Mouse (Mus musculus) CH12.LX (cell line): ENCODE measurements around the gene Ell3.

Source experiments
- BHLHE40 ChIP-seq: IDR thresholded peaks from 2 replicates; pipeline ENCODE4 v1.6.1; 2011; ENCODE audit warnings: mild to moderate bottlenecking, low read depth, low read length, improper control_type of control experiment
- CTCF ChIP-seq, 2 experiments: IDR thresholded peaks in 1 of 2; conservative IDR thresholded peaks in 1 of 2; 2 replicates each; pipeline ENCODE4 v1.5.1; 2011 to 2012; ENCODE audit warnings: low read depth in 2 of 2, low read length in 2 of 2, improper control_type of control experiment in 1 of 2, inconsistent platforms in 1 of 2, mild to moderate bottlenecking in 1 of 2, moderate library complexity in 1 of 2
- EP300 ChIP-seq: IDR thresholded peaks from 2 replicates; pipeline ENCODE4 v1.6.1; 2011; ENCODE audit warnings: low read length, improper control_type of control experiment
- ETS1 ChIP-seq: conservative IDR thresholded peaks from 2 replicates; pipeline ENCODE4 v1.6.1; 2012; ENCODE audit warnings: low read depth, mild to moderate bottlenecking, inconsistent platforms, low read length, improper control_type of control experiment, moderate library complexity
- IRF4 ChIP-seq: IDR thresholded peaks from 2 replicates; pipeline ENCODE4 v1.6.1; 2014; ENCODE audit warnings: low read depth, mild to moderate bottlenecking, inconsistent platforms, low read length, improper control_type of control experiment
- MXI1 ChIP-seq: IDR thresholded peaks from 2 replicates; pipeline ENCODE4 v1.6.1; 2011; ENCODE audit warnings: mild to moderate bottlenecking, low read depth, low read length, improper control_type of control experiment
- POLR2A ChIP-seq: IDR thresholded peaks from 2 replicates; pipeline ENCODE4 v1.6.1; 2011; ENCODE audit warnings: low read depth, mild to moderate bottlenecking, improper control_type of control experiment, low read length
- POLR2AphosphoS2 ChIP-seq: IDR thresholded peaks from 2 replicates; pipeline ENCODE4 v1.6.1; 2011; ENCODE audit warnings: low read depth, low read length, improper control_type of control experiment
- SIN3A ChIP-seq: IDR thresholded peaks from 2 replicates; pipeline ENCODE4 v1.6.1; 2012; ENCODE audit warnings: low read length, improper control_type of control experiment, inconsistent platforms
- SMC3 ChIP-seq: IDR thresholded peaks from 2 replicates; pipeline ENCODE4 v1.6.1; 2011; ENCODE audit warnings: low read depth, low read length, improper control_type of control experiment
- TBP ChIP-seq: conservative IDR thresholded peaks from 2 replicates; pipeline ENCODE4 v1.6.1; 2011; ENCODE audit warnings: low read depth, low read length, improper control_type of control experiment
- TCF12 ChIP-seq: IDR thresholded peaks from 2 replicates; pipeline ENCODE4 v1.6.1; 2014; ENCODE audit warnings: low read depth, mild to moderate bottlenecking, inconsistent platforms, low read length, improper control_type of control experiment
- ZC3H11A ChIP-seq: IDR thresholded peaks from 2 replicates; pipeline ENCODE4 v1.6.1; 2012; ENCODE audit warnings: low read depth, mild to moderate bottlenecking, inconsistent platforms, low read length, improper control_type of control experiment
- ZKSCAN1 ChIP-seq: IDR thresholded peaks from 2 replicates; pipeline ENCODE4 v1.6.1; 2012; ENCODE audit warnings: low read depth, inconsistent platforms, low read length, improper control_type of control experiment, borderline replicate concordance

DNA sequence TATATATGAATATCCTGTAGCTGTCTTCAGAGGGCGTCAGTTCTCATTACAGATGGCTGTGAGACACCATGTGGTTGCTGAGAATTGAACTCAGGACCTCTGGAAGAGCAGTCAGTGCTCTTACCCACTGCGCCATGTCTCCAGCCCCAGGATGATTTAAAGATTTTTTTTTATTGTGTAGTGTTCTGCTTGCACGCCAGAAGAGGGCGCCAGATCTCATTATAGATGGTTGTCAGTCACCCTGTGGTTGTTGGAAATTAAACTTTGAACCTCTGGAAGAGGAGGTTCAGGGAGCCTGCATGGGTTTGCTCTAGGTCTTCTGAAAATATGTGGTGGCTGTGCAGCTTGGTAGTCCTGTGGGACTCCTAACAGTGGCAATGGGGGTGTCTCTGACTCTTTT is 35.9 kb downstream of the Ell3 start:
- no peak for TF ChIP-seq POLR2A
- TF ChIP-seq CTCF (conservative IDR thresholded peaks at IDR 0.05 in 1 of 2, IDR thresholded peaks at IDR 0.05 in 1 of 2; ENCODE audit: low read depth in 2 of 2, low read length in 2 of 2): peak; percentile 44 to 70; a peak in 3 of 4 replicates
- no peak for TF ChIP-seq ETS1
- TF ChIP-seq TCF12: no peak
- no peak for TF ChIP-seq SIN3A
- TF ChIP-seq ZKSCAN1: no peak
- TF ChIP-seq BHLHE40: no peak
- no peak for TF ChIP-seq IRF4
- no peak for TF ChIP-seq TBP
- TF ChIP-seq POLR2AphosphoS2: no peak
- TF ChIP-seq EP300: no peak
- peak; percentile 55 for TF ChIP-seq SMC3
- TF ChIP-seq ZC3H11A: no peak
- no peak for TF ChIP-seq MXI1
